Mouse (Mus musculus): ENCODE data around the gene Mtmr4. TPM values are rescaled to one million over a fixed set of nuclear protein-coding genes. Genes with fewer than 3 reads are reported as not detected.

Gene Mtmr4
- polyA plus RNA-seq, 1 experiment from 2014 or later = 5.6 TPM

DNA sequence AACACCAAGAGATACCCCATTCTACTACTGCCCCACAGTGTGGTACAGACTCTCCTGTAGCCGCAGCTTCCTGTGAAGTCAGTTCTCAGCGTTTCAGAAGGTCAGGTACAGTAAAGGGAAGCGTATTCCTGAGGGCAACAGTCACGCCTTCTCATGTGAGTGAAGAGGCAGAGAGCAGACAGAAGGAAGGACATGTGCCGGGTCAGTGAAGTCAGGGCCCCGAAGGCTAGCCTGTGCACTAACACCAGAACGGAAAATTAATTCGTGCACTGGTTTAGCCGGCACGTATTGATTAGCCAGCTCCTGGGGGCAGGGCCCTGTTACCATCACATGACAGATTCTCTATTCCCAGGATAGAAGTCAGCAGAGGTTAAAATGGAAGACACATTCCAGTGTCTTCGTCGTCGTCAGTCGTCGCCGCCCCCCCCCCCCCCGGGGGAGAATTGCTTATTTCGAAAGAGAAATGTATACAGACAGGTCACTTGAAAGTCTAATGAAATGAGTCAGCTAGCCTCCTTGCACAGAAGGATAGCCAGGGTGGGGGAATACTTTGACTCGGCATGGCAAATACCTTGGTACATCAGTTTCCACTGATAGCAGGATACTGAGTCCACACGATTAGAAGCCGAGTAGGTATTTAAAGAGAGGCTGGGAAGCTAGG lies 17.3 kb upstream of the Mtmr4 start:
- 61% methylated on average over 21 of the region's 21 CpGs for WGBS (ENCODE audit: insufficient replicate concordance)
- H3K9me3 ChIP-seq (ENCODE audit: low read length) = no peaks in the 10 kb centered on the region
- TF ChIP-seq EP300 (IDR thresholded peaks at IDR 0.05; ENCODE audit: low read depth) (no peak), CTCF (IDR thresholded peaks at IDR 0.05; ENCODE audit: low read depth) (no peak)
- H3K4me1 ChIP-seq (ENCODE audit: insufficient read depth) = peaks cover 14% of the 10 kb centered on the region
- ATAC-seq (no peak; the same call in 1 of the 2 replicates), DNase-seq (no peak)
- H3K9ac ChIP-seq (replicated peaks) = no peak overlapping the region
- H3K4me2 ChIP-seq (ENCODE audit: low read depth, low read length) = 0 out of 2 replicates have a peak overlapping the region, but pooled peaks have one; percentile 4
- H3K36me3 ChIP-seq (replicated peaks; ENCODE audit: insufficient read depth, low read length) = no peaks in the 10 kb centered on the region
- H3K27me3 ChIP-seq (ENCODE audit: insufficient read depth, low read length) = no peaks in the 10 kb centered on the region
- H3K4me3 ChIP-seq (ENCODE audit: low read depth, low read length) = no peak overlapping the region
- H3K27ac ChIP-seq (ENCODE audit: low read depth) = no peak overlapping the region

DNA sequence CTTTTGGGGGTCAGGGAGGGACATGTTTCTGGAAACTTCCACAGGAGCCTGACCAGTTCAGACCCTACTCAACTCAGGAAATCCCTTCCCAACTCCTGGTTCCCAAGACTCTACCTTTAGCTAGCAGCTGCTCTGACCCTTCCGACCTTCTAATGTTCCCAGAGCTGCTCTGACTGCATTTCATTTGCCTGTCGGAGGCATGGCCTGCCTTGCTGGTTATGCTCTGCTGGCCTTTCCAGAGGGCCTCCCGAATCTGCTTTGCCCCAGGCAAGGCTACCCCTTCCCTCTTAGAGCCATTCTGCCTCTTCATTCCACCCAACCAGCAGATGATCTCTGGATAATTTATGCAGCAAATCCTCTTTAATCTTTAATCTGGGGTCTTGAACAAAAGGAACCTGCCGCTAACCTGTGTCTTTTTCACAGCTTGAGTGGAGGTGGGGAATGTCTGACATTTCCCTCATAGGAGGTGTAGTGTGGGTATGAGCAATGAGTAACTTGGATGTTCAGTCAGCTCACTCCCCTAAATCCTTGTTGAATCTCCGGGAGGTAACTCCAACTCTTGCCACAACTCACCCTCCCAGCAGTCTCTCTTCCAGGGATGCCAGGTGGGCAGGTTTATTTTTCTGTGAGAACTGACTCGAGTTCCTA lies 14.2 kb upstream of the Mtmr4 start:
- ATAC-seq (no peak), DNase-seq (peak; percentile 8)
- TF ChIP-seq EP300 (IDR thresholded peaks at IDR 0.05; ENCODE audit: low read depth) = no peak
- TF ChIP-seq CTCF (IDR thresholded peaks at IDR 0.05; ENCODE audit: low read depth) = no peak
- Histone ChIP-seq H3K27ac (ENCODE audit: low read depth) (no peak overlapping the region), H3K9me3 (ENCODE audit: low read length) (no peaks in the 10 kb centered on the region), H3K27me3 (ENCODE audit: insufficient read depth, low read length) (no peaks in the 10 kb centered on the region), H3K9ac (replicated peaks) (peak overlapping the region; percentile 63; the same call in 1 of the 2 replicates), H3K4me1 (ENCODE audit: insufficient read depth) (peaks cover 14% of the 10 kb centered on the region), H3K4me3 (ENCODE audit: low read depth, low read length) (peak overlapping the region; percentile 60), H3K36me3 (replicated peaks; ENCODE audit: insufficient read depth, low read length) (no peaks in the 10 kb centered on the region), H3K4me2 (ENCODE audit: low read depth, low read length) (peak overlapping the region; percentile 86)
- 52% methylated on average over 6 of the region's 6 CpGs for WGBS (ENCODE audit: insufficient replicate concordance)

DNA sequence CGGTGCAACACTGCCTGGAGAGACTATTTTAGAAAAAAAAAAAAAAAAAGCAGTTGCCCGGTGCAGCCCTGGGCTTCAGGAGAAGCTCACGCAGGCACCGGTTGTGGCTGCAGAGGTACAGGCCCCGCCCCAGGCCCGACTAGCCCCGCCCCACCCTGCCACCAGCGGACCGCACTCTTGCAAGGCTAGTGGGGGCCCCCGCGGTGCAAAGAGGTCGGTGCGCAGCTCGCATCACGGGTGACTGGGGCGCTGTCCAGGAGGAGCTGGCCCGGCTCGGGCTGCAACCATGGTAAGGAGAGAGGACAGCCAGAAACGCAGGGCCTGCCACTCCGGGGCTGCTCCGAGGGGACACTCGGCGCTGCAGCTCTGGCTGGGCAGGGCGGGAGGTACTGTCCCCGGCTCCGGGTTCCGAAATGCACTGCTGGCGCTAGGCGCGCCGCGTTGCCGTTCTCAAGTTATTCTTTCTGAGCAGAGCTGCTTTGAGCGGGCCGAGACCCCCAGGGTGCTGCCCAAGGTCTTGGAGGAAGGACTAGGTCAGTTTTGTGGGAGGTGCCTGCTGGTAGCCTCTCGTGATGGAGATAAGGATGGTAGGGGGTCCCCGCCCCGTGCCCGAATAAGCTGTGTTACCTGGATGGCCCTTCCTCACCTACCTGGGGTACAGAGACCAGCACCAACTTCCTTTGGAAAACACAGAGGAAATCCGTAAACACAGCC lies 13.6 kb upstream of the Mtmr4 start:
- DNase-seq (peak; percentile 79), ATAC-seq (peak; percentile 61)
- peak overlapping the region; percentile 60 for H3K4me3 ChIP-seq (ENCODE audit: low read depth, low read length)
- WGBS (ENCODE audit: insufficient replicate concordance) = under 1% methylated on average over 37 of the region's 40 CpGs
- H3K27ac ChIP-seq (ENCODE audit: low read depth) = peak overlapping the region; percentile 44; the same call in 1 of the 2 replicates
- no peaks in the 10 kb centered on the region for H3K36me3 ChIP-seq (replicated peaks; ENCODE audit: insufficient read depth, low read length)
- peak overlapping the region; percentile 86 for H3K4me2 ChIP-seq (ENCODE audit: low read depth, low read length)
- H3K9me3 ChIP-seq (ENCODE audit: low read length) = no peaks in the 10 kb centered on the region
- TF ChIP-seq EP300 (IDR thresholded peaks at IDR 0.05; ENCODE audit: low read depth) (no peak), CTCF (IDR thresholded peaks at IDR 0.05; ENCODE audit: low read depth) (no peak)
- peaks cover 14% of the 10 kb centered on the region for H3K4me1 ChIP-seq (ENCODE audit: insufficient read depth)
- no peaks in the 10 kb centered on the region for H3K27me3 ChIP-seq (ENCODE audit: insufficient read depth, low read length)
- H3K9ac ChIP-seq (replicated peaks) = peak overlapping the region; percentile 63

DNA sequence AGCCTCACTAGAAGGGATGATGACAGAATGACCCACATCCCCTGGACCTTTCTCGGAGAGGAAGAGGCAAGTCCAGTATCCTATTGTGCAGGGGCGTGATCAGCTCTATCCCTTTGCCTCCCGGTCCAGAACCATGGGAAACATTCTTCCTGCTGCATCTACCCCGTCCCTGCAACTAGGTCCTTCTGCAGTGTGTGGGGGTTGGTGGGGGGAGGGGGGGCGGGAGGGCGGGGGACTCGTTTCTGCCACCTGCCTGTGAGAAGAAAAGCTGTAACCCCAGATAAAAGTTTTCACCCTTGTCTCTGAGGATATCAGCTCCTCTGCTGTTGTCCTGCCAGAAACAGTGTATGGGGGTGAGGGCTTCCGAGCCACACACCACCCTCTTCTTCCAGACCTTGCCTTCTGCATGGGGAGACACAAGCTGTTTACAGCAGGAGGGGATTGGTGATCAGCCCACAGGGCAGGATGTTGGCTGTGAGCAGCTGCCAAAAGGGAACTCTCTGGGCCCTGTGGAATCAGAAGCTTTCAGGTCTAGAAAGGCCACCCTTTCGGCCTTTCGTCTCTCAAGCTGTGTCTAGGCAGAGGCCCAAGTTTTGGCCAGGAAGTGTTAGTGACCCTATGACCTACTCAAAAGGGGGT lies 12.9 kb upstream of the Mtmr4 start:
- H3K4me2 ChIP-seq (ENCODE audit: low read depth, low read length) = peak overlapping the region; percentile 86
- no peaks in the 10 kb centered on the region for H3K9me3 ChIP-seq (ENCODE audit: low read length)
- peak overlapping the region; percentile 60 for H3K4me3 ChIP-seq (ENCODE audit: low read depth, low read length)
- peak overlapping the region; percentile 44; the same call in 1 of the 2 replicates for H3K27ac ChIP-seq (ENCODE audit: low read depth)
- H3K27me3 ChIP-seq (ENCODE audit: insufficient read depth, low read length) = no peaks in the 10 kb centered on the region
- TF ChIP-seq CTCF (IDR thresholded peaks at IDR 0.05; ENCODE audit: low read depth) (0 out of 2 replicates have a peak, but pooled peaks have one; percentile 5), EP300 (IDR thresholded peaks at IDR 0.05; ENCODE audit: low read depth) (no peak)
- 18% methylated on average over 9 of the region's 10 CpGs for WGBS (ENCODE audit: insufficient replicate concordance)
- DNase-seq = peak; percentile 21
- peaks cover 14% of the 10 kb centered on the region for H3K4me1 ChIP-seq (ENCODE audit: insufficient read depth)
- ATAC-seq = 0 out of 2 replicates have a peak, but pooled peaks have one; percentile 8
- H3K36me3 ChIP-seq (replicated peaks; ENCODE audit: insufficient read depth, low read length) = no peaks in the 10 kb centered on the region
- peak overlapping the region; percentile 63; the same call in 1 of the 2 replicates for H3K9ac ChIP-seq (replicated peaks)

DNA sequence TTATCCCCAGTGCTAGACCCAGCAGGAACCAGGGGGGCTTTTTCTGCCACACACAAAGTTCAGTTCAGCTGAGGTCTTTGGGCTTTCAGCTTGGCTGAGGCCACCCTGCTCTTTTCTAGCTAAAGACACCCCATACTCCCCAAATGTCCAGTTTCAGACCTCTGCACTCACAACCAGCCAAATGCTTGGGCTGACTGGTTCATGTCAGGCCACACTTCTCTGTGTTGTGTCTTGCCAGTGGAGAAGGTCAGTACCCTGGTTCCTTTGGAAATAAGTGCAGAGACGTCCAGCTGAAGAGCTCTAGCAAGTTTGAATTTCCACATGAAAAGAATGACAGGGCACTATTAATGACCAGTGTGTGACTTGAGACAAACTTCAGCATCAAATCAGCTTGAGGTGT lies 12.2 kb upstream of the Mtmr4 start:
- no peaks in the 10 kb centered on the region for H3K27me3 ChIP-seq (ENCODE audit: insufficient read depth, low read length)
- WGBS (ENCODE audit: insufficient replicate concordance) = 63% methylated on average over 1 of the region's 1 CpGs
- no peaks in the 10 kb centered on the region for H3K36me3 ChIP-seq (replicated peaks; ENCODE audit: insufficient read depth, low read length)
- H3K4me1 ChIP-seq (ENCODE audit: insufficient read depth) = peaks cover 14% of the 10 kb centered on the region
- H3K4me3 ChIP-seq (ENCODE audit: low read depth, low read length) = no peak overlapping the region
- peak overlapping the region; percentile 86 for H3K4me2 ChIP-seq (ENCODE audit: low read depth, low read length)
- no peak for TF ChIP-seq CTCF (IDR thresholded peaks at IDR 0.05; ENCODE audit: low read depth)
- TF ChIP-seq EP300 (IDR thresholded peaks at IDR 0.05; ENCODE audit: low read depth) = no peak
- ATAC-seq = no peak
- DNase-seq = no peak
- peak overlapping the region; percentile 30; the same call in 1 of the 2 replicates for H3K27ac ChIP-seq (ENCODE audit: low read depth)
- H3K9ac ChIP-seq (replicated peaks) = no peak overlapping the region
- H3K9me3 ChIP-seq (ENCODE audit: low read length) = no peaks in the 10 kb centered on the region

All from liver, postnatal 0 days (tissue).